Mouse (Mus musculus): ENCODE results near the gene Dzank1. TPM values are rescaled to one million over a fixed set of nuclear protein-coding genes. Genes with fewer than 3 reads are reported as not detected.

The Dzank1 gene
- polyA plus RNA-seq, 1 experiment from 2014 or later: 0.03 TPM

Other genes starting within 250 kb of the Dzank1 start
- gene Ovol2, start 195.3 kb downstream of the Dzank1 start, polyA plus RNA-seq (2018): not detected in 3 replicates
- 23.5 to 36.0 TPM (median 28.7 TPM) in 3 replicates for gene Kat14, start 158.4 kb downstream of the Dzank1 start, polyA plus RNA-seq (2018)
- 11.6 TPM in 1 of 3 replicates, not detected in the others for gene Pet117, start 158.4 kb downstream of the Dzank1 start, polyA plus RNA-seq (2018)
- 8.9 to 11.6 TPM (median 9.0 TPM) in 3 replicates for gene Polr3f, start 304 bp upstream of the Dzank1 start, polyA plus RNA-seq (2018)
- 10.3 to 18.4 TPM (median 12.4 TPM) in 3 replicates for gene Rbbp9, start 23.5 kb upstream of the Dzank1 start, polyA plus RNA-seq (2018)
- gene Sec23b, start 28.8 kb upstream of the Dzank1 start, polyA plus RNA-seq (2018): 47.5 to 65.8 TPM (median 57.3 TPM) in 3 replicates
- gene Smim26, start 66.6 kb upstream of the Dzank1 start, polyA plus RNA-seq (2018): 9.3 to 43.8 TPM (median 22.1 TPM) in 3 replicates
- 5.7 to 9.9 TPM (median 8.4 TPM) in 3 replicates for gene Dtd1, start 72.5 kb upstream of the Dzank1 start, polyA plus RNA-seq (2018)

Measured in macrophage (primary cell).